Mouse (Mus musculus): ENCODE data around the gene Pdpk1.
"Not testable (repeated sequence)": the region's sequence is repeated elsewhere in the genome, so short reads cannot be mapped to it uniquely, and the experiment has no call there.

The Pdpk1 gene

GRCm38 (mm10) chr17:24098354-24098753 lies 52.4 kb downstream of the Pdpk1 start:
- CTCF ChIA-PET: no interaction called here
- POLR2A ChIA-PET: interaction anchor here in 1 of 4 experiments (1.1 to 1.5 kb wide), 3 partner anchors 11 to 27 kb away, joined by 3 to 6 read pairs (median 3); no protein-coding TSS in a partner anchor

GRCm38 (mm10) chr17:24090575-24090974 lies 60.1 kb downstream of the Pdpk1 start:
- POLR2A ChIA-PET: interaction anchor here in 2 of 4 experiments (0.7 to 1.8 kb wide), 4 partner anchors 11 to 121 kb away, joined by 3 to 5 read pairs (median 4); no protein-coding TSS in a partner anchor
- CTCF ChIA-PET: no interaction called here

GRCm38 (mm10) chr17:24086399-24086798 lies 64.3 kb downstream of the Pdpk1 start:
- CTCF ChIA-PET: not testable (repeated sequence)
- POLR2A ChIA-PET: interaction anchor here in 2 of 4 experiments (0.6 to 1.2 kb wide), 5 partner anchors 12 to 510 kb away, joined by 3 to 4 read pairs (median 4); no protein-coding TSS in a partner anchor

- CTCF ChIA-PET: no interaction called here
- POLR2A ChIA-PET: interaction anchor here in 1 of 4 experiments (0.9 kb wide), 1 partner anchor 62 kb away, joined by 3 read pairs; no protein-coding TSS in a partner anchor
Measured at GRCm38 (mm10) chr17:24084593-24084992, 66.1 kb downstream of the Pdpk1 start.

- ChIA-PET POLR2A (interaction anchor here in 2 of 4 experiments (0.5 kb wide), 2 partner anchors 170 to 451 kb away, joined by 3 read pairs; partner anchors contain the start of gene Traf7 (in 1 of the 2)), CTCF (no interaction called here)
Measured at GRCm38 (mm10) chr17:24077101-24077500, 73.6 kb downstream of the Pdpk1 start.

- CTCF ChIA-PET: interaction anchor here in 1 of 4 experiments (0.6 kb wide), 1 partner anchor 18 kb away, joined by 3 read pairs; no protein-coding TSS in a partner anchor
- POLR2A ChIA-PET: interaction anchor here (0.6 to 2.1 kb wide), 33 partner anchors 8 to 477 kb away, joined by 3 to 6 read pairs (median 3); partner anchors contain the start of genes Abca3 (in 1 of the 4), Ccnf (in 1 of the 4) and Pkd1 (in 1 of the 4)
Measured at GRCm38 (mm10) chr17:24072919-24073696, 77.6 kb downstream of the Pdpk1 start, which contains the start of gene Kctd5. Gene Kctd5 (minus strand): TSS chr17:24073485.

- CTCF ChIA-PET: interaction anchor here in 1 of 4 experiments (1.0 kb wide), 1 partner anchor 12 kb away, joined by 3 read pairs; no protein-coding TSS in a partner anchor
- POLR2A ChIA-PET: interaction anchor here in 1 of 4 experiments (1.2 to 2.7 kb wide), 2 partner anchors 12 to 13 kb away, joined by 3 to 8 read pairs; no protein-coding TSS in a partner anchor
Measured at GRCm38 (mm10) chr17:24069531-24069930, 81.2 kb downstream of the Pdpk1 start.

GRCm38 (mm10) chr17:24068271-24068670 lies 82.5 kb downstream of the Pdpk1 start:
- ChIA-PET POLR2A (interaction anchor here in 2 of 4 experiments (0.9 to 2.7 kb wide), 8 partner anchors 9 to 225 kb away, joined by 3 to 8 read pairs (median 5); partner anchors contain the start of genes Ccnf (in 1 of the 2), Prss32 (in 1 of the 2) and Prss41 (in 1 of the 2)), CTCF (no interaction called here)

GRCm38 (mm10) chr17:24062459-24063155 lies 88.1 kb downstream of the Pdpk1 start:
- ChIA-PET CTCF (interaction anchor here in 3 of 4 experiments (0.7 to 1.7 kb wide), 4 partner anchors 62 to 533 kb away, joined by 3 read pairs; no protein-coding TSS in a partner anchor), POLR2A (interaction anchor here in 2 of 4 experiments (1.0 to 1.6 kb wide), 6 partner anchors 9 to 46 kb away, joined by 3 to 5 read pairs (median 4); partner anchors contain the start of genes Kctd5 (in 1 of the 2) and Prss27 (in 1 of the 2))

GRCm38 (mm10) chr17:24057730-24058245 lies 92.9 kb downstream of the Pdpk1 start:
- POLR2A ChIA-PET: interaction anchor here in 2 of 4 experiments (1.7 to 4.5 kb wide), 3 partner anchors 11 to 35 kb away, joined by 4 to 21 read pairs (median 8); no protein-coding TSS in a partner anchor
- CTCF ChIA-PET: interaction anchor here in 1 of 4 experiments (1.0 kb wide), 1 partner anchor 13 kb away, joined by 5 read pairs; no protein-coding TSS in a partner anchor

GRCm38 (mm10) chr17:24056636-24057625 lies 93.8 kb downstream of the Pdpk1 start:
- POLR2A ChIA-PET: interaction anchor here in 2 of 4 experiments (1.1 to 4.5 kb wide), 4 partner anchors 12 to 34 kb away, joined by 4 to 21 read pairs (median 6); partner anchors contain the start of gene Kctd5 (in 1 of the 2)
- CTCF ChIA-PET: interaction anchor here in 3 of 4 experiments (0.6 to 1.0 kb wide), 3 partner anchors 12 to 179 kb away, joined by 3 to 5 read pairs (median 3); no protein-coding TSS in a partner anchor

- CTCF ChIA-PET: no interaction called here
- POLR2A ChIA-PET: interaction anchor here in 2 of 4 experiments (0.5 to 5.4 kb wide), 5 partner anchors 11 to 340 kb away, joined by 3 to 32 read pairs (median 3); no protein-coding TSS in a partner anchor
Measured at GRCm38 (mm10) chr17:24049008-24049407, 101.7 kb downstream of the Pdpk1 start.

- ChIA-PET POLR2A (interaction anchor here in 2 of 4 experiments (0.6 to 5.4 kb wide), 2 partner anchors 17 to 339 kb away, joined by 3 to 32 read pairs; no protein-coding TSS in a partner anchor), CTCF (no interaction called here)
Measured at GRCm38 (mm10) chr17:24048053-24048452, 102.7 kb downstream of the Pdpk1 start.

- POLR2A ChIA-PET: interaction anchor here (0.6 to 5.4 kb wide), 22 partner anchors 9 to 1205 kb away, joined by 3 to 32 read pairs (median 4); partner anchors contain the start of genes Ccnf (in 1 of the 4) and Pdpk1 (in 1 of the 4)
- CTCF ChIA-PET: interaction anchor here (0.5 to 2.1 kb wide), 12 partner anchors 9 to 1676 kb away, joined by 3 to 8 read pairs (median 4); no protein-coding TSS in a partner anchor
Measured at GRCm38 (mm10) chr17:24046026-24046425, 104.7 kb downstream of the Pdpk1 start.

GRCm38 (mm10) chr17:24045608-24046007 lies 105.1 kb downstream of the Pdpk1 start:
- POLR2A ChIA-PET: interaction anchor here (0.5 to 5.4 kb wide), 27 partner anchors 8 to 1205 kb away, joined by 3 to 32 read pairs (median 5); partner anchors contain the start of genes Ccnf (in 1 of the 4) and Pdpk1 (in 1 of the 4)
- CTCF ChIA-PET: interaction anchor here (0.5 to 2.1 kb wide), 14 partner anchors 8 to 1677 kb away, joined by 3 to 8 read pairs (median 4); no protein-coding TSS in a partner anchor

GRCm38 (mm10) chr17:24044482-24044881 lies 106.2 kb downstream of the Pdpk1 start:
- CTCF ChIA-PET: interaction anchor here (0.5 to 2.1 kb wide), 27 partner anchors 8 to 1524 kb away, joined by 3 to 8 read pairs (median 3); partner anchors contain the start of genes Prss32 (in 2 of the 4), Prss41 (in 2 of the 4) and Ccnf (in 1 of the 4)
- POLR2A ChIA-PET: interaction anchor here (0.6 to 5.4 kb wide), 30 partner anchors 8 to 383 kb away, joined by 3 to 32 read pairs (median 4); partner anchors contain the start of genes Amdhd2 (in 2 of the 4), Ccnf (in 2 of the 4), Abca3 (in 1 of the 4) and Kctd5 (in 1 of the 4)
